Mouse (Mus musculus) left cerebral cortex, postnatal 10 days (tissue): ENCODE measurements around the gene Trim30b. TPM values are rescaled to one million over a fixed set of nuclear protein-coding genes. Genes with fewer than 3 reads are reported as not detected.

Experiments
- total RNA-seq, 2 experiments: library from RNA; stranded (reverse); gene quantifications; 2 replicates each; pipeline ENCODE4 v1.2.3; 2021

Trim30b gene
- total RNA-seq, 2 experiments from 2014 or later: not detected

Other genes with a start within 250 kb of the Trim30b start
- not detected for gene Ubqln5, start 240.1 kb downstream of the Trim30b start, total RNA-seq
- gene Olfr643, start 232.5 kb downstream of the Trim30b start, total RNA-seq: not detected
- not detected for gene Ubqln3, start 226.6 kb downstream of the Trim30b start, total RNA-seq
- not detected for gene Ubqlnl, start 219.3 kb downstream of the Trim30b start, total RNA-seq
- gene Olfm5, start 205.1 kb downstream of the Trim30b start, total RNA-seq: not detected
- under 1 TPM; 0.34 to 0.43 TPM for gene Olfr648, start 186.5 kb downstream of the Trim30b start, total RNA-seq
- gene Olfr649, start 173.9 kb downstream of the Trim30b start, total RNA-seq: not detected
- gene Trim6, start 151.1 kb downstream of the Trim30b start, total RNA-seq: under 1 TPM; 0.63 to 0.75 TPM
- under 1 TPM; 0.88 to 0.99 TPM for gene Trim34a, start 125.4 kb downstream of the Trim30b start, total RNA-seq
- gene Trim5, start 81.8 kb downstream of the Trim30b start, total RNA-seq: under 1 TPM; 0.43 to 0.49 TPM
- gene Trim12a, start 54.4 kb downstream of the Trim30b start, total RNA-seq: 1 to 10 TPM; 1.3 to 2.1 TPM
- gene Trim34b, start 40.4 kb downstream of the Trim30b start, total RNA-seq: not detected
- gene Trim12c, start 16.5 kb downstream of the Trim30b start, total RNA-seq: 1 to 10 TPM in 1 of 2 experiments, under 1 TPM in 1; 0.83 to 1.0 TPM
- not detected for gene Trim30c, start 31.0 kb upstream of the Trim30b start, total RNA-seq
- gene Trim30a, start 95.3 kb upstream of the Trim30b start, total RNA-seq: under 1 TPM; 0.62 to 0.83 TPM
- under 1 TPM; 0.24 to 0.26 TPM for gene Trim30d, start 138.0 kb upstream of the Trim30b start, total RNA-seq
- not detected for gene Olfr651, start 180.2 kb upstream of the Trim30b start, total RNA-seq
- gene Olfr652, start 191.0 kb upstream of the Trim30b start, total RNA-seq: not detected
- not detected for gene Olfr653, start 207.4 kb upstream of the Trim30b start, total RNA-seq
- gene Olfr654, start 217.1 kb upstream of the Trim30b start, total RNA-seq: not detected
- gene Olfr655, start 231.9 kb upstream of the Trim30b start, total RNA-seq: not detected
- not detected for gene Olfr656, start 244.1 kb upstream of the Trim30b start, total RNA-seq